Mouse (Mus musculus): Measurements from ENCODE around the gene Shcbp1. TPM values are rescaled to one million over a fixed set of nuclear protein-coding genes. Genes with fewer than 3 reads are reported as not detected.
A peak's percentile ranks its signal among the peaks of the same experiment; 100 is the strongest.
"Not testable (repeated sequence)": the region's sequence is repeated elsewhere in the genome, so short reads cannot be mapped to it uniquely, and the experiment has no call there.

Gene Shcbp1
- polyA plus RNA-seq (2015; fragmentation: Nextera tagmentation; extraction: Ambion mirVana) = 36.9 and 39.4 TPM in 2 replicates

- H3K4me1 ChIP-seq (replicated peaks) = peaks cover 21% of the 10 kb centered on the region
- ATAC-seq (ENCODE audit: insufficient read depth) = peak; percentile 90
- peak within 1 kb of the TSS; percentile 73 for H3K4me3 ChIP-seq (replicated peaks)
- WGBS (ENCODE audit: insufficient replicate concordance) = 5% methylated on average over 29 of the region's 29 CpGs
- peaks cover 9% of the 10 kb centered on the region for H3K36me3 ChIP-seq (replicated peaks)
- H3K9me3 ChIP-seq (replicated peaks) = no peaks in the 10 kb centered on the region
- peak within 1 kb of the TSS; percentile 73 for H3K4me2 ChIP-seq
- no peaks in the 10 kb centered on the region for H3K27me3 ChIP-seq
- H3K9ac ChIP-seq = peak within 1 kb of the TSS; percentile 72
- H3K27ac ChIP-seq (replicated peaks) = peak within 1 kb of the TSS; percentile 73
Measured at GRCm38 (mm10) chr8:4779254-4780055, at the start of gene Shcbp1. Shcbp1 (minus strand) TSS chr8:4779567.

- Histone ChIP-seq H3K27me3 (no peaks in the 10 kb centered on the region), H3K9me3 (replicated peaks) (no peaks in the 10 kb centered on the region), H3K9ac (no peak overlapping the region), H3K4me3 (replicated peaks) (no peak overlapping the region), H3K27ac (replicated peaks) (no peak overlapping the region), H3K4me2 (no peak overlapping the region), H3K36me3 (replicated peaks) (no peaks in the 10 kb centered on the region), H3K4me1 (replicated peaks) (no peaks in the 10 kb centered on the region)
- 57% methylated on average over 4 of the region's 4 CpGs for WGBS (ENCODE audit: insufficient replicate concordance)
- no peak for ATAC-seq (ENCODE audit: insufficient read depth)
Measured at GRCm38 (mm10) chr8:4808831-4809230, 29.5 kb upstream of the Shcbp1 start.

- Histone ChIP-seq H3K27ac (replicated peaks) (no peak overlapping the region), H3K36me3 (replicated peaks) (no peaks in the 10 kb centered on the region), H3K4me1 (replicated peaks) (no peaks in the 10 kb centered on the region), H3K27me3 (no peaks in the 10 kb centered on the region), H3K4me2 (no peak overlapping the region), H3K4me3 (replicated peaks) (no peak overlapping the region), H3K9ac (no peak overlapping the region), H3K9me3 (replicated peaks) (no peaks in the 10 kb centered on the region)
- ATAC-seq (ENCODE audit: insufficient read depth) = no peak
- WGBS (ENCODE audit: insufficient replicate concordance) = 47% methylated on average over 19 of the region's 19 CpGs
Measured at GRCm38 (mm10) chr8:4800524-4801122, 21.3 kb upstream of the Shcbp1 start.

GRCm38 (mm10) chr8:4778266-4778665 is 1.1 kb downstream of the Shcbp1 start:
- 56% methylated on average over 6 of the region's 6 CpGs for WGBS (ENCODE audit: insufficient replicate concordance)
- Histone ChIP-seq H3K27ac (replicated peaks) (no peak overlapping the region), H3K9me3 (replicated peaks) (no peaks in the 10 kb centered on the region), H3K27me3 (no peaks in the 10 kb centered on the region), H3K36me3 (replicated peaks) (peaks cover 20% of the 10 kb centered on the region), H3K4me3 (replicated peaks) (peak overlapping the region; percentile 73), H3K4me2 (peak overlapping the region; percentile 73), H3K4me1 (replicated peaks) (peaks cover 21% of the 10 kb centered on the region), H3K9ac (peak overlapping the region; percentile 72)
- no peak for ATAC-seq (ENCODE audit: insufficient read depth)

GRCm38 (mm10) chr8:4764751-4765150 is 14.6 kb downstream of the Shcbp1 start:
- peaks cover 16% of the 10 kb centered on the region for H3K36me3 ChIP-seq (replicated peaks)
- WGBS (ENCODE audit: insufficient replicate concordance) = 84% methylated on average over 4 of the region's 4 CpGs

DNA sequence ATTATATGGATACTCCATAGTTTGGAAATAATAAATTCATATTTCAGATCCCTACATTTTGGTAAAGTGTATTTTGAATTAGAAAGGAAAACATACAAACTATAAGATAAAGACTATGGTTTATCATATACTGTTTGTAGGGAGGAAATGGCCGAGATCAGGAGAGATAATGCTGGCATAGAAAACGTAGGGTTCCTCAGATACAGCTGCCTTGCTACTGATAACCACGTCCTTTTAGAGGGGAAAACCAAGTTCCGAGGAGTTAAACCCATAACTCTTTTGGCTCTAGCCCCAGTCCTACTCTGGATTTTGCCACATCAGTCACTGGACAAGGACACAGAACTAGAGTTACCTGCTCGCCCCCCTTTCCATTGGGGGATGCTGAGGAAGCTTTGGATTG is 26.3 kb downstream of the Shcbp1 start:
- Histone ChIP-seq H3K4me2 (no peak overlapping the region), H3K27ac (replicated peaks) (no peak overlapping the region), H3K4me1 (replicated peaks) (no peaks in the 10 kb centered on the region), H3K9ac (no peak overlapping the region), H3K9me3 (replicated peaks) (no peaks in the 10 kb centered on the region), H3K27me3 (no peaks in the 10 kb centered on the region), H3K36me3 (replicated peaks) (peaks cover 37% of the 10 kb centered on the region), H3K4me3 (replicated peaks) (no peak overlapping the region)
- ATAC-seq (ENCODE audit: insufficient read depth) = no peak
- WGBS (ENCODE audit: insufficient replicate concordance) = 46% methylated on average over 5 of the region's 5 CpGs

More at GRCm38 (mm10) chr8:4764751-4765150, 14.6 kb downstream of the Shcbp1 start:
- no peak overlapping the region for H3K4me2 ChIP-seq
- no peak overlapping the region for H3K4me3 ChIP-seq (replicated peaks)
- H3K9ac ChIP-seq = no peak overlapping the region
- no peaks in the 10 kb centered on the region for H3K4me1 ChIP-seq (replicated peaks)
- H3K9me3 ChIP-seq (replicated peaks) = no peaks in the 10 kb centered on the region
- H3K27me3 ChIP-seq = no peaks in the 10 kb centered on the region
- ATAC-seq (ENCODE audit: insufficient read depth) = no peak
- no peak overlapping the region for H3K27ac ChIP-seq (replicated peaks)

- Histone ChIP-seq H3K4me2 (no peak overlapping the region), H3K9me3 (replicated peaks) (no peaks in the 10 kb centered on the region), H3K27ac (replicated peaks) (no peak overlapping the region), H3K36me3 (replicated peaks) (peaks cover 12% of the 10 kb centered on the region), H3K9ac (no peak overlapping the region), H3K4me1 (replicated peaks) (no peaks in the 10 kb centered on the region), H3K4me3 (replicated peaks) (no peak overlapping the region), H3K27me3 (no peaks in the 10 kb centered on the region)
- WGBS (ENCODE audit: insufficient replicate concordance) = 37% methylated on average over 1 of the region's 1 CpGs
- no peak for ATAC-seq (ENCODE audit: insufficient read depth)
Measured at GRCm38 (mm10) chr8:4730942-4731341, 48.4 kb downstream of the Shcbp1 start.

DNA sequence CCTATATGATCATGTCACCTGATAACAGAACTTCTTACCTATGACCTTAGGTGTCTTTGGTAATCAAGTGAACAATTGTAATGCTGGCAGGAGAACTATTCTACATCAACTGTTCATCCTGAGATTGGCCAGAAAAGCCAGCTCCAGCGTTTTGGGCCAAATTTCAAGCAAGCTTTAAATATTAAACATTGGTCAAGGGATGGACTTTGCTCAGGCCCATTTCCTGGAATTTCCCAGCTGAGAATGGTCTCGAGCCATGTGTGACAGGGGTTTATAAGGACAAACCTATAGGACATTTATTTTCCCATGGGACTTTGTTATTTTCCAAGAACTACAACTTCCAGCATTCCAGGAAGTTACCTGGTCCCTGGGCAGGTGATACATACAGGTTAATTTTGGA is 63.8 kb downstream of the Shcbp1 start:
- Histone ChIP-seq H3K27me3 (no peaks in the 10 kb centered on the region), H3K4me2 (no peak overlapping the region), H3K36me3 (replicated peaks) (no peaks in the 10 kb centered on the region), H3K4me1 (replicated peaks) (no peaks in the 10 kb centered on the region), H3K9ac (no peak overlapping the region), H3K4me3 (replicated peaks) (no peak overlapping the region), H3K27ac (replicated peaks) (no peak overlapping the region), H3K9me3 (replicated peaks) (no peaks in the 10 kb centered on the region)
- ATAC-seq (ENCODE audit: insufficient read depth) = no peak
- whole genome bisulfite sequencing (ENCODE audit: insufficient replicate concordance) = 32% methylated on average over 2 of the region's 2 CpGs

DNA sequence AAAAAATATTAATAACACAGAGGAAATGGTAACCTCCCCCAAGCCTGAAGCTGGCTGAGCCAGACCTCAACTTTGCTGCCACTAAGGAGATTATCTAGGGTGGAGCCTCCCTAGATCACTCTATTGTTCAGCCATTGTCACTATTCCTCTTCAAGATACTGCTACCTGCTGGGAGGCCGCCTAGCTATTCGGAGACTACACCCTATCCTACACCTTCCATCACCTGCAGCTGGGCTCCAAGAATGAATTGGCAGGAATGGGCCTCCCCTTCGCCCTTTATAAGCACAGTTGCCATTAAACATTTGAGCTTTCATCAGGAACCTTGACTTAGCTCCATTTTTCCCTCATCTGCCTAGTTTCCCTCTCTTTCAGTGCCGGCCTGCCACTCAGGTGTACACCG is 71.0 kb downstream of the Shcbp1 start:
- not testable (repeated sequence) for H3K27ac ChIP-seq (replicated peaks); H3K4me1 ChIP-seq (replicated peaks); H3K9me3 ChIP-seq (replicated peaks); H3K27me3 ChIP-seq; ATAC-seq (ENCODE audit: insufficient read depth); H3K4me3 ChIP-seq (replicated peaks); H3K9ac ChIP-seq; H3K4me2 ChIP-seq; H3K36me3 ChIP-seq (replicated peaks)
- 53% methylated on average over 5 of the region's 5 CpGs for WGBS (ENCODE audit: insufficient replicate concordance)

- not testable (repeated sequence) for H3K36me3 ChIP-seq (replicated peaks); H3K4me2 ChIP-seq; ATAC-seq (ENCODE audit: insufficient read depth); H3K27ac ChIP-seq (replicated peaks); H3K4me3 ChIP-seq (replicated peaks); H3K9me3 ChIP-seq (replicated peaks); H3K27me3 ChIP-seq; H3K4me1 ChIP-seq (replicated peaks); H3K9ac ChIP-seq
- WGBS (ENCODE audit: insufficient replicate concordance) = 59% methylated on average over 7 of the region's 7 CpGs
Measured at GRCm38 (mm10) chr8:4707916-4708315, 71.5 kb downstream of the Shcbp1 start.

GRCm38 (mm10) chr8:4691634-4692033 is 87.7 kb downstream of the Shcbp1 start:
- no peak for ATAC-seq (ENCODE audit: insufficient read depth)
- H3K4me3 ChIP-seq (replicated peaks) = no peak overlapping the region
- no peaks in the 10 kb centered on the region for H3K36me3 ChIP-seq (replicated peaks)
- no peaks in the 10 kb centered on the region for H3K9me3 ChIP-seq (replicated peaks)
- 22% methylated on average over 1 of the region's 1 CpGs for WGBS (ENCODE audit: insufficient replicate concordance)
- H3K27me3 ChIP-seq = no peaks in the 10 kb centered on the region
- no peak overlapping the region for H3K4me2 ChIP-seq
- no peak overlapping the region for H3K27ac ChIP-seq (replicated peaks)
- H3K4me1 ChIP-seq (replicated peaks) = no peaks in the 10 kb centered on the region
- no peak overlapping the region for H3K9ac ChIP-seq
